Mouse (Mus musculus) embryonic facial prominence, embryonic 13.5 days (tissue): ENCODE measurements around the gene Kcna5. TPM values are rescaled to one million over a fixed set of nuclear protein-coding genes. Genes with fewer than 3 reads are reported as not detected.

ENCODE experiments used
- ATAC-seq: fragments of 200-750 bp; cut with Nextera tagmentation; 2 replicates; pipeline ENCODE4 v1.8.0; 2017; ENCODE audit warnings: low read depth; ENCODE audit not compliant: insufficient number of reproducible peaks, insufficient read depth, low FRiP score, low TSS enrichment
- H3K27ac ChIP-seq: fragments of 300-500 bp; sonication (generic); 2 replicates; pipeline ENCODE4 v1.5.1; 2015; ENCODE audit warnings: moderate library complexity, mild to moderate bottlenecking, inconsistent platforms
- H3K27me3 ChIP-seq: fragments of 300-500 bp; sonication (generic); 2 replicates; pipeline ENCODE4 v1.6.1; 2015; ENCODE audit warnings: mild to moderate bottlenecking, inconsistent platforms
- H3K36me3 ChIP-seq: fragments of 300-500 bp; sonication (generic); 2 replicates; pipeline ENCODE4 v1.6.1; 2015; ENCODE audit warnings: mild to moderate bottlenecking, inconsistent platforms
- H3K4me1 ChIP-seq: fragments of 300-500 bp; sonication (generic); 2 replicates; pipeline ENCODE4 v1.6.1; 2015; ENCODE audit warnings: inconsistent platforms
- H3K4me2 ChIP-seq: fragments of 300-500 bp; sonication (generic); 2 replicates; pipeline ENCODE4 v1.6.1; 2015; ENCODE audit warnings: moderate library complexity, mild to moderate bottlenecking, inconsistent platforms
- H3K4me3 ChIP-seq: fragments of 300-500 bp; sonication (generic); 2 replicates; pipeline ENCODE4 v1.5.1; 2015; ENCODE audit warnings: mild to moderate bottlenecking, inconsistent platforms
- H3K9ac ChIP-seq: fragments of 300-500 bp; sonication (generic); 2 replicates; pipeline ENCODE4 v1.6.1; 2015; ENCODE audit warnings: mild to moderate bottlenecking, inconsistent platforms
- H3K9me3 ChIP-seq: fragments of 300-500 bp; sonication (generic); 2 replicates; pipeline ENCODE4 v1.6.1; 2016; ENCODE audit warnings: inconsistent platforms
- WGBS: fragments of 180-500 bp; shearing (Covaris S2); methylation state at CpG from one replicate; pipeline ENCODE4 v1.1.7; 2015; ENCODE audit warnings: mixed read lengths; 5-methylcytosine and 5-hydroxymethylcytosine counted together
- polyA plus RNA-seq: library from polyadenylated mRNA; unstranded; fragments of >200 nt; fragmentation: Nextera tagmentation; extraction: Ambion mirVana; gene quantifications from 2 replicates; pipeline ENCODE4 v1.2.1, GENCODE M21; 2015

Kcna5 gene
- 4.7 and 5.2 TPM in 2 replicates for polyA plus RNA-seq

- peak; percentile 68 for ATAC-seq
- Histone ChIP-seq H3K36me3 (no peaks in the 10 kb centered on the region), H3K9me3 (no peaks in the 10 kb centered on the region), H3K4me3 (peak within 1 kb of the TSS; percentile 39), H3K9ac (peak within 1 kb of the TSS; percentile 67), H3K4me1 (peaks cover 46% of the 10 kb centered on the region), H3K27ac (peak within 1 kb of the TSS; percentile 66), H3K27me3 (peaks cover 23% of the 10 kb centered on the region), H3K4me2 (peak within 1 kb of the TSS; percentile 71)
- under 1% methylated on average over 15 of the region's 15 CpGs for WGBS
Observed at GRCm38 (mm10) chr6:126535208-126535910, at the start of gene Kcna5. TSS of gene Kcna5 (minus strand) at chr6:126535412.

GRCm38 (mm10) chr6:126583075-126583474, 47.9 kb upstream of the Kcna5 start:
- no peak for ATAC-seq
- Histone ChIP-seq H3K4me2 (no peak overlapping the region), H3K9ac (no peak overlapping the region), H3K27ac (no peak overlapping the region), H3K27me3 (0 out of 2 replicates have a peak, but pooled peaks cover 2% of the 10 kb centered on the region), H3K4me1 (peaks cover 14% of the 10 kb centered on the region), H3K4me3 (no peak overlapping the region), H3K36me3 (no peaks in the 10 kb centered on the region), H3K9me3 (no peaks in the 10 kb centered on the region)
- 63% methylated on average over 7 of the region's 7 CpGs for WGBS

DNA sequence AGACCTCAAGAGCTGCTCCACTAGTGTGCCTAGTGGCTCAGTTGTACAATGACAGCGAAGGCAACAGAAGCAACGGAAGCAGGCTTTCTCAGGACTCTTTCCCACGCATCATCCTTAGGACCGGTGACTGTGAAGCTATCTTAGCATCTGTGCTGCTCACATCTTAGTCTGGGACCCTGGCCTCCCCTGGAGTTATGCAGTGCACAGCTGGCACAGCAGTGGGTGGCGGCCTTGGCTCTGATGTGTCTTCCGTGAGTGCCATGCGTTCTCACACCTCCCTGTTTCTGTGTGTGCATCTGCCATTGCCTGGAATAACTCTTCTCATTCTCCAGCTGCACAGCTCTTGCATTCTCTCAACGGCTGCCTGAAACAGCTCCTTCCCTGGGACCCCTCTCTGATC, 46.4 kb upstream of the Kcna5 start:
- Histone ChIP-seq H3K4me1 (peaks cover 4% of the 10 kb centered on the region; the same call in 1 of the 2 replicates), H3K9ac (no peak overlapping the region), H3K4me2 (no peak overlapping the region), H3K27me3 (0 out of 2 replicates have a peak, but pooled peaks cover 2% of the 10 kb centered on the region), H3K9me3 (no peaks in the 10 kb centered on the region), H3K27ac (no peak overlapping the region), H3K4me3 (no peak overlapping the region), H3K36me3 (no peaks in the 10 kb centered on the region)
- 75% methylated on average over 8 of the region's 8 CpGs for WGBS
- no peak for ATAC-seq

GRCm38 (mm10) chr6:126580571-126580970, 45.4 kb upstream of the Kcna5 start:
- H3K36me3 ChIP-seq = no peaks in the 10 kb centered on the region
- H3K4me2 ChIP-seq = no peak overlapping the region
- no peak overlapping the region for H3K27ac ChIP-seq
- no peaks in the 10 kb centered on the region for H3K9me3 ChIP-seq
- H3K9ac ChIP-seq = no peak overlapping the region
- ATAC-seq = no peak
- H3K27me3 ChIP-seq = 0 out of 2 replicates have a peak, but pooled peaks cover 2% of the 10 kb centered on the region
- peaks cover 1% of the 10 kb centered on the region; the same call in 1 of the 2 replicates for H3K4me1 ChIP-seq
- no peak overlapping the region for H3K4me3 ChIP-seq
- whole genome bisulfite sequencing = 89% methylated on average over 3 of the region's 3 CpGs

DNA sequence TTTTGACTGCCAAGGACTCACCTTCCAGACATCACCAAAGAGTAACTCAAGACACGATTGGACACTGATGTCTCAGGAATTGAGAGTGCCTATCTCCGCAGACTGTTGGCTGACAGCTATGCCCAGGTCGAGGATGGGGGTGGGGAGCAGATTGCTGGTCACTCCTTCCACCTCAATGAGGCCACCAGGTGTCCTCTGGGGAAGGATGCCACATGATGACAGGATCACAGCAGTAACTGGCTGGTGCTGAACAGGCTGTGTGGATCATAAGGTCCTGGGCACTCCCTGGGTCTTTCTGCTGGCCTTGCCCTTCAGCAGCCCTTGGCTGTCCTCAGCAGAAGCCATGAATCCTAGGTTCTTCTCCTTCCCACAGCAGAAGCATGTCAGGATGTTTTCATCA, 42.2 kb upstream of the Kcna5 start:
- Histone ChIP-seq H3K4me3 (no peak overlapping the region), H3K27me3 (0 out of 2 replicates have a peak, but pooled peaks cover 2% of the 10 kb centered on the region), H3K9me3 (no peaks in the 10 kb centered on the region), H3K4me2 (no peak overlapping the region), H3K9ac (no peak overlapping the region), H3K4me1 (no peaks in the 10 kb centered on the region), H3K36me3 (no peaks in the 10 kb centered on the region), H3K27ac (no peak overlapping the region)
- WGBS = 85% methylated on average over 3 of the region's 3 CpGs
- no peak for ATAC-seq

DNA sequence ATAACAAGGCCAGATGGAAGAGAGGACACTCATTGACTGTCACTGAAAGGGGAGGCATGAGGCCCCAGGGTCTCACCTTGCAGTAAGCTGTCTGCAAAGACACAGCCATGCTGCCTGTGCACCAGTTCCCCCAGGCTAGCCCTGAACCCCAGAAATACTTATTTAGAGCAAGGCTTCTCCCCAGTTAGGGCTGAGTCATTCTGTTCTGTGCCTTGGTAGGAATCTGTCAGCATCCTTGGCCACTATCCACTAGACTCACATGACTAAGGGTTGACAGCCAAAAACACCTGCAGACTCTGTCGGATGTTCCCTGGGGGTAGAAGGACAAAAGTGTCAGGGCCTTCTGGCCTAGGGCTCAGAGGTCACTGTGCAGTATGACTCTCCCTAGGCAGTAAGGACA, 41.4 kb upstream of the Kcna5 start:
- Histone ChIP-seq H3K27me3 (0 out of 2 replicates have a peak, but pooled peaks cover 2% of the 10 kb centered on the region), H3K9me3 (no peaks in the 10 kb centered on the region), H3K4me3 (no peak overlapping the region), H3K36me3 (no peaks in the 10 kb centered on the region), H3K9ac (no peak overlapping the region), H3K27ac (no peak overlapping the region), H3K4me1 (no peaks in the 10 kb centered on the region), H3K4me2 (no peak overlapping the region)
- WGBS = 75% methylated on average over 1 of the region's 1 CpGs
- ATAC-seq = no peak

DNA sequence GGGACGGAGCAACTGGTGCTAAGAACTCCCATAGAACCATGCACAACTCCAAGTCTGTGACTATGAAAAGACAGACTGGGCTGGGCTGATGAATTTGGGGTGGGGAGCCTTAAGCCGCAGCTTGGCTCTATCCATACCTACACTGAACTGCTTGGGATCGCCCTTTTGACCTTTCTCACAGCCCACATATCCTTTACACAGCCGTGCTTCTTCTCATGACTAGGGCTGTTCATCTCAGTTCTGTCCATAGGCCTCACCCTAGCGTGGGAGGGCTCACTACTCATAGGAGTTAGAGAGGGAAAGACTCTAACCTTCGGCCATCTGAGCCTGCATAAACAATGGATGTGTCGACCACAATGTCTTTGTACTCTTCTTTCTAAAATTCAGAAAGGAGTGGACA, 39.6 kb upstream of the Kcna5 start:
- Histone ChIP-seq H3K36me3 (no peaks in the 10 kb centered on the region), H3K27me3 (no peaks in the 10 kb centered on the region), H3K27ac (no peak overlapping the region), H3K4me2 (no peak overlapping the region), H3K9ac (no peak overlapping the region), H3K9me3 (no peaks in the 10 kb centered on the region), H3K4me1 (no peaks in the 10 kb centered on the region), H3K4me3 (no peak overlapping the region)
- no peak for ATAC-seq
- WGBS = 83% methylated on average over 7 of the region's 7 CpGs

GRCm38 (mm10) chr6:126573021-126573420, 37.8 kb upstream of the Kcna5 start:
- Histone ChIP-seq H3K4me2 (no peak overlapping the region), H3K9ac (no peak overlapping the region), H3K27me3 (peaks cover 6% of the 10 kb centered on the region; the same call in 1 of the 2 replicates), H3K4me1 (no peaks in the 10 kb centered on the region), H3K36me3 (no peaks in the 10 kb centered on the region), H3K9me3 (no peaks in the 10 kb centered on the region), H3K27ac (no peak overlapping the region), H3K4me3 (no peak overlapping the region)
- no peak for ATAC-seq
- 84% methylated on average over 5 of the region's 5 CpGs for WGBS

DNA sequence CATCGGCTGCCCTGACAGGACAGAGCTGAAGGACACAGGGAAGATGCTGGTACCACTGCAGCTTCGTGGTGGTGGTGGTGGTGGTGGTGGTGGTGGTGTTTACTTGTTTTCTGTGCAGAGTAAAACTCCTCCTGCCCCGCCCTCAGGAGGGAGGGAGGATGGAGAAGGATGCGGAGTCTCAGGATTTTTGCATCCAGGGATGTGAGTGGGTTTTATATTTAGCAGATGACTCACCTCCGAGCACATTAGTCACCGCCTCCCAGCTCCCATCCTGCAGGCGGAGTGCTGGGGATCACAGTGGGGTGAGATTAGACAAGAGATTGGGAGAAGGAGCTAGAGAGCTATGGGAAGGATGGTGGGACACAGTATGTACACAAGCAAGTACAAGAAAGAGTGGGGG, 34.6 kb upstream of the Kcna5 start:
- no peaks in the 10 kb centered on the region for H3K36me3 ChIP-seq
- ATAC-seq = no peak
- H3K4me1 ChIP-seq = no peaks in the 10 kb centered on the region
- H3K4me2 ChIP-seq = no peak overlapping the region
- H3K9me3 ChIP-seq = no peaks in the 10 kb centered on the region
- WGBS = 74% methylated on average over 7 of the region's 7 CpGs
- no peak overlapping the region for H3K27ac ChIP-seq
- peaks cover 6% of the 10 kb centered on the region; the same call in 1 of the 2 replicates for H3K27me3 ChIP-seq
- H3K4me3 ChIP-seq = no peak overlapping the region
- H3K9ac ChIP-seq = no peak overlapping the region

DNA sequence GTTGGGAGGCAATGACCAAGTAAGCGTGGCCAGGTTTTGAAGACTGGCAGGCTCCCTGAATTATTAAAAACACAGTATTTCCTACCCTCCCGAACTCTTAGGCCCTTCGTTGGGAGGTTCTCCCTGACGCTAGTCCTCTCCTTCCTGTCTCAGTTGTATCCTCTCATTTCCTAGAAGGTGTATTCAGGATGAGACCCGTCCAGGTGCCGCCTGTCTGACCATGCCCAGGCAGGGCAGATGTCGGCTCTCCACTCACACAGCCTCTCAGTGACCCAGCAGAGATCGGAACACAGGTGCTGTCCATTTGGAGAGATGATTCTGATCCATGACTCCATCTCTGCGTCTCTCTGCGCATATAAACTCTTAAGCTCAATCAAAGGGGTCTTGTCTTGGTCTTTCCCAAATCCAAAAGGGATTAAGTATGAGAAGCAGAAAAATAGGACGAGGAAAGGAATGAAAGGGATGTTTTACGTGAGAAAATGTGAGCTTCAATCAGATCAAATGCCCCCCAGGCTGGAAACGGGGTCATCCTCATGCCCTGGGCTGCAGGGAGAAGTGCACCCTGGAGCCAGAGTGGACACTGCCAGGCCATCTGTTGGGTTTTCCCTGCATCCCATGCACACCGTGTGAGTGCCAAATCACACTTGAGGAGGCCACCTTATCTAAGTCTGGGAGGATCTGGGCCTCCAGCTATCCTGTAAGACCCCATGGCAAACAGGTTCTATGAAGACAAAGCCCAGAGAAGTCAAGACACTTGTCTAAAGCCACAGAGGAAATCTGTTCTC, 33.0 kb upstream of the Kcna5 start:
- Histone ChIP-seq H3K4me3 (no peak overlapping the region), H3K27me3 (peaks cover 6% of the 10 kb centered on the region), H3K9ac (no peak overlapping the region), H3K4me1 (no peaks in the 10 kb centered on the region), H3K9me3 (no peaks in the 10 kb centered on the region), H3K4me2 (no peak overlapping the region), H3K36me3 (no peaks in the 10 kb centered on the region), H3K27ac (no peak overlapping the region)
- WGBS = 82% methylated on average over 14 of the region's 14 CpGs
- ATAC-seq = no peak

GRCm38 (mm10) chr6:126567326-126567725, 32.1 kb upstream of the Kcna5 start:
- H3K4me3 ChIP-seq = no peak overlapping the region
- ATAC-seq = no peak
- H3K36me3 ChIP-seq = no peaks in the 10 kb centered on the region
- H3K4me2 ChIP-seq = no peak overlapping the region
- 91% methylated on average over 9 of the region's 9 CpGs for WGBS
- H3K9ac ChIP-seq = no peak overlapping the region
- no peaks in the 10 kb centered on the region for H3K4me1 ChIP-seq
- H3K27me3 ChIP-seq = peaks cover 6% of the 10 kb centered on the region
- H3K27ac ChIP-seq = no peak overlapping the region
- H3K9me3 ChIP-seq = no peaks in the 10 kb centered on the region

- WGBS = 54% methylated on average over 6 of the region's 6 CpGs
- Histone ChIP-seq H3K36me3 (no peaks in the 10 kb centered on the region), H3K4me3 (no peak overlapping the region), H3K27me3 (peaks cover 6% of the 10 kb centered on the region), H3K9ac (no peak overlapping the region), H3K4me2 (no peak overlapping the region), H3K27ac (no peak overlapping the region), H3K4me1 (peaks cover 12% of the 10 kb centered on the region), H3K9me3 (no peaks in the 10 kb centered on the region)
- no peak for ATAC-seq
Observed at GRCm38 (mm10) chr6:126564376-126564775, 29.2 kb upstream of the Kcna5 start.
